Mouse (Mus musculus): Measurements from ENCODE around the gene Auts2.

Auts2 gene

GRCm38 (mm10) chr5:131774792-131775191, 768.4 kb downstream of the Auts2 start:
- no peak for DNase-seq

- DNase-seq, result no peak
These were observed 770.5 kb downstream of the Auts2 start for GRCm38 (mm10) chr5:131772616-131773015.

DNA sequence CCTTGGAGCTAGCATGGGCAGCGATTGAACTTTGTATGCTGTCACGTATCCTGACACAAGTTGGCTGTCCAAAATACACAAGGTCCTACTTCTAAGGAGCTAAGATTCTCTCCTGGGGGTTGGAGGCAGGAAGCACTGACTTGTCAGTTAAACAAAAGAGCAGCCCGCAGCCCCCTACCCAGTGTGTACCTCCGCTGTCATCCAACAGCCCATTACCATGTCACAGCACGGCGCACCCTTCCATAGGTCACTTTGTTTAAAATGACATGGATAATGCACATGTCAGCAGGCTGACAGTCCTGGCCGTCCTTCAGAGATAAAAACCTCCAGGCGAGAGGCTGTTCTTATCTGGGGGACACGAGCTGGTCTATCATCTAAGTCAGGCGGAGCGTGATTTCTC, 773.9 kb downstream of the Auts2 start:
- DNase-seq, result no peak

- DNase-seq, result no peak
These were observed 775.4 kb downstream of the Auts2 start for GRCm38 (mm10) chr5:131767699-131768264.

DNA sequence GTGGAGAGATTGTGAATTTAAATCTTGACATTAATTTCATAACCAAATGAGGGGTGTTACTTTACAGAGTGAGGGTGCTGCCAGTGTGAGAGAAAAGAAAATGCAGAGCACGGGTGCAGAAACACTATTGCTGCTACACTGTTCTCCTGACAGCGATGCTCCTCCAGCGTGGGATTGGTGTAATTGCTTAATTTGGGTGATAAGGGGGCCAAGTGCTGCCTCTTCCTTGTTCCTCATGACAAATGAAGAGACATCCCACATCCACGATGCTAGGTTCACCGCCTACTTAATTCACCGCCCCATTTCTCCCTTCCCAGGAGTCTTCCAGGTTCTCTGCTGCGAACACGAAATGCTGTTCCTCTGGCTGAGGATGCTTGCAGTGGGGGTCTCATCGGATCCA, 776.0 kb downstream of the Auts2 start:
- no peak for DNase-seq

GRCm38 (mm10) chr5:131759432-131759831, 783.7 kb downstream of the Auts2 start:
- DNase-seq, result no peak

DNA sequence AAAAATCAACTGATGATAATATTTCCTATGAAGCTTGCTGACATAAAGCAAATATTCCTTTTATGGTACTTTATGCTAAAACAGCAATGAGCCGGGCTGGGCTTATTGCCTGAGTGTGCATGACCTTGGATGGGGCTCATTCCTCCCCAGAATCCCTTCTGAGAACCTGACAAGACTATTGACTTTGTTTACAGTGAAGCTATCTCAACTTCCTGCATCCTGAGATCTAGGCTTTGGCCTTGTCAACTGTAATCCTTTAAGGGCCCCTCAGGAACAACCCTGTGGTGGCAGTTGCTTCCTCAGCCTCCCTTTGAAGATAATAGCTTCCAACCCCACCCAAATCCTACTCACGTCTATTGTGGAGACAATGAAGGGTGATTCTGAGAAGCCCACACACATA, 792.8 kb downstream of the Auts2 start:
- no peak for DNase-seq

- DNase-seq, result no peak
These were observed 793.9 kb downstream of the Auts2 start for GRCm38 (mm10) chr5:131749211-131749610.

- DNase-seq, result peak; percentile 2
These were observed 800.1 kb downstream of the Auts2 start for GRCm38 (mm10) chr5:131743069-131743468.

- no peak for DNase-seq
These were observed 805.7 kb downstream of the Auts2 start for GRCm38 (mm10) chr5:131737476-131737875.

DNA sequence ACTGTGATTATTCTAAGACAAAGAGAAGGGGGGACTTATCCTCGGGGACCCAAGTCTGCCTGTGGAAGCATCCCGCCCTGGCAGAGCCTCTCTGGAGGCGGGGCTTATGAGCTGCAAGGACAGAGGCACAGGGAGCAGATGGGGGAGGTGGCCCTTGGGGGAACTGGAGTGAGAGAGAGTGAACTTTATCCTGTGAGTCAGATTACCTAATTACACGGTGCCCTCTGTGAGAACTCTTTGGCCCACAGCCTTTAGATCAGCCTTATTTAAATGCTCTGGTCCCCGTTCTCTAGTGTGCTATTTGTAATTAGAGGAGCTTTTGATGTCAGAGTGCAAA, 809.9 kb downstream of the Auts2 start:
- no peak for DNase-seq

GRCm38 (mm10) chr5:131732631-131733323, 810.4 kb downstream of the Auts2 start:
- no peak for DNase-seq

GRCm38 (mm10) chr5:131729456-131729855, 813.7 kb downstream of the Auts2 start:
- no peak for DNase-seq

- no peak for DNase-seq
These were observed 815.2 kb downstream of the Auts2 start for GRCm38 (mm10) chr5:131727909-131728308.

- no peak for DNase-seq
These were observed 818.6 kb downstream of the Auts2 start for GRCm38 (mm10) chr5:131724508-131724907.

- DNase-seq, result no peak
These were observed 820.4 kb downstream of the Auts2 start for GRCm38 (mm10) chr5:131722791-131723190.

GRCm38 (mm10) chr5:131722361-131722760, 820.8 kb downstream of the Auts2 start:
- no peak for DNase-seq

- peak; percentile 11 for DNase-seq
These were observed 825.1 kb downstream of the Auts2 start for GRCm38 (mm10) chr5:131718013-131718412.

DNA sequence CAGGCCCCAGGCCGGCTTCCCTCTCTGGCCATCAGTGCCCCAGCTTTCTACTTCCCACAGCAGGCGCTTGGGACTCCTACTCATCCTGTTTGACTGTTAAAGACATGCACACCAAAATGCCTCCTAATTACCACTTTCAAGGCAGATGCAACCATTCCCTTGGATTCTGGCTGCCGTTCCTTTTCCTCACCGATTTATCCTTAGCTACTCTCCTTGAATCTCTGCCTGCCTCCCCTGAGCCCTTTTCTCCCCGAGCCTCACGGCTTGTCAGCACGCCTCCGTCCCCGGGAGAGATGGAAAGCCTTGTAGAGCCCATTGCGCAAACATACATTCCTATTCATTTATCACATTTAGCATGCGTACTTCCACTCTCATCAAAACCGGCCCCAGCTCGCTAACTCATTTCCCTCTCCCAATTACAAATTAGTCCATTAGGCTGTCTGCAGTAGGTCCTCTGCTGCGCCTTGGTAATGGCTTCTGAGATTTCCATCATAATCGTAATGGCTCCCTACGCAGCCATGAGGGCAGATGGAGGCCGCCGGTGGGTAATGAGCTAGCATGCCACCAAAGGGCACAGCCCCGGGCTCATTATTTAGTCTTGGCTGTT, 825.7 kb downstream of the Auts2 start:
- no peak for DNase-seq

DNA sequence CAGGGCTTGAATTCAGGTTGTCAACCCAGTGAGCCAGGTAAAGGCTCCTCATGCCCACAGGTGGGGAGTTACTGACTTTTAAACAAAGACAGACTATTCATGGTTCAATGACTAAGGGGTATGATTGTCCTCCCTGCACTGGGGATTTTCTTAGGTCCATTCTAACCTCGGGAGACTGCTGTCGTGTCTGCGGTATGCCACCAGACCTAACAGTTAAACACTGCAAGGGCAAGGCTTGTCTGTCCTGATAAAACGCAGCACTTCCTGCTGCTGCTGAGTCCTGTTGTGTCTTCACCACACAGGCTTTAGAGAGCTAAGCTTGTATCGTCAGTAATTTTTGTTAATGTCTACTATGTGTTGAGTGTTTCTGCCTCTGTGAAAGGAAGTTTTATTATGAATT, 828.2 kb downstream of the Auts2 start:
- no peak for DNase-seq

DNA sequence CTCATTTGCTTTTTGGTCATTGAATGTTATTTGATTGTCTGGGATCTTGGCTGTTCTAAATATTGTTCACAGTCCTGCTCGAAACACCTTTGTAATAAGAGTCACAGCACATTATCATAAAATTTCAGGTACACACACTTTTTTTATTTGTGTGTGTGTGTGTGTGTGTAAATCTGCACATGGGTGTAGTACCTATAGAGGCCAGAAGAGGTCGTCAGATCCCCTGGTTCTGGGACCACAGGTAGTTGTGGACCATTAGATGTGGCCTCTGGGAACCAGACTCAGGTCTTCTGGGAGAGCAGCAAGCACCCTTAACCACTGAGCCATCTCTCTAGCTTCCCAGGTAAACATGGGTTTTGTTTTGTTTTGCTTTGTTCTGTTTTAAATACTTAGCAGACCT, 830.7 kb downstream of the Auts2 start:
- DNase-seq, result no peak

GRCm38 (mm10) chr5:131711474-131712129, 831.5 kb downstream of the Auts2 start:
- DNase-seq, result peak; percentile 19

DNA sequence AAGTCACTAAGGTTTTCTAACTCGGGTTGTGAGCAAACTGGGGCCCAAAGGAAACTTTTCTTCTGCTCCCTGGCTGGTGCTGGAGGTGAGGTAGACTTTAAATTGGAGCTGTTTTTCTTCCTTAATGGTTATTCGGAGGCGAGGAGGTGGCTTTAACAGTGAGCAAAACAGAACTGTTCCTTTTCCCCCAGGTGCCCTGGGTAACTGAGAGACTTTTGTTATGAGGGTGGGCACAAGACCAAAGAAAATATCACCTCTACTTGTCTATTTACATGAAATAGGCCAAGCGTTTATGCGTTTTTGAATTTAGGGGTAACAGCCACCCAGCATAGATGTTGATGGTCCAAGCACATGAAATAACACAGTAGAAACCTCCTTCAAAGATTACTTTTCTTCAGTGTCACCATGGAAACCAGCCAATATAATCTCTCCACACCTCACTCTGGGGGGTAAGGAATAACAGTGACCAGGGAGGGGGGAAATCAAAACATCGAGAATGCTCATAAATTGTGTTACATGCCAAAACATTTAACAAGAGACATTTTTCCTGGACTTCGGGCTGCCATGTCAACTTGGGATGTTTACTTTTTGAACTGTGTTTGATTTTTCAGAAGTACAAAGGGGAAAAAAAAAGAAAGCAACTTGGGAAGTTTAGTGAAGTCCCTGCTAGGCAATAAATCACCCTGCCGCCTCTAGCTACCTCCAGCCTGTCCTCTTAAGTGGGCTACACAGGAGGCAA, 832.2 kb downstream of the Auts2 start:
- no peak for DNase-seq

Measured in lung, postnatal 14 days (tissue).